ENCODE assay signal across 22 mouse cellular contexts in the genomic region with DNA sequence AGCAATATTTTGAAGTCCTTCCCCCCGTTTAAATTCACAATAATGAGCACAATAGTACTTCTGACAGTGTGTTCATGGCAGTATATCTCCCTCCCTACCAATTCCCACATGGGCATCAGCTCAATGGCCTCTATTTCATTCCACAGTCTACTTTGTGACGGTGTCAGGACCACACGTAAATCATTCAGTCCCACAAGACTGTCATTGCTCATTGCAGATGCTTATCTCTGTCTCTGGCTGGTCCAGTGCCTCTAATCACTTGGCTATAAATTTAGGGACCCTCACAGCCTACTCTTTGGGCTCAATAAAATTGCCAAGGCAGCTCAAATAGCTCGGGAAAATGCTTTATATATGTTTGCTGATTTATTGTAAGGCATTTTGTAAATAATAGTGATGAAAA.
DNase-seq lines count a peak whose midpoint lies in the region; ATAC-seq lines count a peak whose summit lies in the region.
"Had no signal": no experiment of that assay in that cellular context is flagged by ENCODE, and none has a peak within 500 bp of the region (broad histone marks: within the 10 kb centered on the region; RNA-seq: fewer than 3 reads in every experiment).

No protein-coding gene starts in this region.

- H3K27me3 ChIP-seq in neural tube, embryonic 11.5 days (ENCODE audit: control insufficient read depth, insufficient read depth, low read length): no peaks in the 10 kb centered on the region
- H3K27me3 ChIP-seq in neural tube, embryonic 14.5 days (ENCODE audit: control insufficient read depth, insufficient read depth, low read length): no peaks in the 10 kb centered on the region
- H3K27me3 ChIP-seq: embryonic facial prominence, embryonic 13.5 days; embryonic facial prominence, embryonic 15.5 days; forebrain, embryonic 12.5 days had no signal

- H3K4me3 ChIP-seq in neural tube, embryonic 11.5 days (ENCODE audit: low read depth, low read length): no peak overlapping the region
- no peak overlapping the region for H3K4me3 ChIP-seq in neural tube, embryonic 14.5 days (ENCODE audit: low read depth, low read length)
- H3K4me3 ChIP-seq: embryonic facial prominence, embryonic 13.5 days; embryonic facial prominence, embryonic 15.5 days; erythroblast, embryonic 14.5 days; forebrain, embryonic 10.5 days; forebrain, embryonic 12.5 days had no signal

- no peaks in the 10 kb centered on the region for H3K9me3 ChIP-seq in neural tube, embryonic 11.5 days (ENCODE audit: control insufficient read depth, low read length)
- no peaks in the 10 kb centered on the region for H3K9me3 ChIP-seq in neural tube, embryonic 14.5 days (ENCODE audit: control insufficient read depth, low read length)
- H3K9me3 ChIP-seq: embryonic facial prominence, embryonic 13.5 days; embryonic facial prominence, embryonic 15.5 days; forebrain, embryonic 10.5 days; forebrain, embryonic 12.5 days had no signal

- H3K9ac ChIP-seq in neural tube, embryonic 11.5 days (ENCODE audit: low read length): no peak overlapping the region
- no peak overlapping the region for H3K9ac ChIP-seq in neural tube, embryonic 14.5 days (replicated peaks; ENCODE audit: low read depth, low read length)
- H3K9ac ChIP-seq: embryonic facial prominence, embryonic 13.5 days; embryonic facial prominence, embryonic 15.5 days; forebrain, embryonic 12.5 days had no signal

- peak; percentile 48; the same call in 1 of the 2 replicates for ATAC-seq in neural tube, embryonic 11.5 days (ENCODE audit: insufficient read depth, low FRiP score, low TSS enrichment)
- ATAC-seq in neural tube, embryonic 14.5 days (ENCODE audit: low read depth): peak; percentile 61; the same call in 1 of the 2 replicates
- ATAC-seq: forebrain, embryonic 14.5 days; forebrain, embryonic 16.5 days had no signal

- no peak overlapping the region for H3K4me2 ChIP-seq in neural tube, embryonic 11.5 days (ENCODE audit: low read depth)
- no peak overlapping the region for H3K4me2 ChIP-seq in neural tube, embryonic 14.5 days (ENCODE audit: low read depth, low read length)
- H3K4me2 ChIP-seq: embryonic facial prominence, embryonic 13.5 days; embryonic facial prominence, embryonic 15.5 days; forebrain, embryonic 12.5 days had no signal

- WGBS in neural tube, embryonic 11.5 days: 62% methylated on average over 4 of the region's 4 CpGs
- 38% methylated on average over 4 of the region's 4 CpGs for WGBS in neural tube, embryonic 14.5 days

- DNase-seq in neural tube, embryonic 11.5 days (ENCODE audit: low spot score): no peak
- DNase-seq in neural tube, embryonic 10.5 days (ENCODE audit: extremely low spot score, low spot score): no peak
- DNase-seq in mesoderm, embryonic 11.5 days (ENCODE audit: low read depth, low spot score): peak; percentile 28
- DNase-seq in right cerebral cortex, adult 2 months (ENCODE audit: low spot score in 2 of 2): no peak
- DNase-seq: adrenal gland, adult 2 months; adrenal gland, postnatal 10 days; adrenal gland, postnatal 25 days; cerebellum, adult 11 months; cerebellum, adult 18-20 months; cerebellum, adult 8-10 months; cerebellum, adult 9-11 months; cerebellum, postnatal 14 days; cerebellum, postnatal 36 days; embryo, embryonic 11 days had no signal

- H3K36me3 ChIP-seq in neural tube, embryonic 11.5 days (ENCODE audit: control insufficient read depth, insufficient read depth, low read length): no peaks in the 10 kb centered on the region
- no peaks in the 10 kb centered on the region for H3K36me3 ChIP-seq in neural tube, embryonic 14.5 days (ENCODE audit: control insufficient read depth, insufficient read depth, low read length)
- H3K36me3 ChIP-seq: embryonic facial prominence, embryonic 13.5 days; embryonic facial prominence, embryonic 15.5 days; forebrain, embryonic 10.5 days; forebrain, embryonic 12.5 days had no signal

- no peak overlapping the region for H3K27ac ChIP-seq in neural tube, embryonic 11.5 days (ENCODE audit: low read depth, low read length)
- no peak overlapping the region for H3K27ac ChIP-seq in neural tube, embryonic 14.5 days (ENCODE audit: low read depth, low read length)
- H3K27ac ChIP-seq: embryonic facial prominence, embryonic 13.5 days; embryonic facial prominence, embryonic 15.5 days; forebrain, embryonic 10.5 days; forebrain, embryonic 12.5 days had no signal

- peaks cover 4% of the 10 kb centered on the region; the same call in 1 of the 2 replicates for H3K4me1 ChIP-seq in neural tube, embryonic 11.5 days (ENCODE audit: control insufficient read depth, insufficient read depth, low read length)
- no peaks in the 10 kb centered on the region for H3K4me1 ChIP-seq in neural tube, embryonic 14.5 days (ENCODE audit: control insufficient read depth, insufficient read depth, low read length)
- H3K4me1 ChIP-seq: embryonic facial prominence, embryonic 13.5 days; embryonic facial prominence, embryonic 15.5 days; forebrain, embryonic 10.5 days; forebrain, embryonic 12.5 days had no signal
